8 mouse cellular contexts compared by ENCODE assay signal in genomic region chr9:64784841-64785240, GRCm38 (mm10). TPM values are rescaled to one million over a fixed set of nuclear protein-coding genes. Genes with fewer than 3 reads are reported as not detected.
DNase-seq lines count a peak whose midpoint lies in the region; ATAC-seq and TF ChIP-seq lines count a peak whose summit lies in the region.

No protein-coding gene starts in this region.

- H3K4me3 ChIP-seq in ES-E14 (ENCODE audit: insufficient read depth in 1 of 2, low read depth in 1 of 2, low read length in 2 of 2, poor library complexity in 1 of 2, severe bottlenecking in 1 of 2): no peak overlapping the region
- H3K4me3 ChIP-seq in liver, embryonic 13.5 days (replicated peaks): no peak overlapping the region

- no peaks in the 10 kb centered on the region for H3K27me3 ChIP-seq in liver, embryonic 13.5 days

- no peaks in the 10 kb centered on the region for H3K9me3 ChIP-seq in ES-E14 (ENCODE audit: control insufficient read depth, insufficient read depth, low read depth, low read length)
- H3K9me3 ChIP-seq in liver, embryonic 13.5 days (replicated peaks): no peaks in the 10 kb centered on the region

- H3K4me1 ChIP-seq in ES-E14 (ENCODE audit: control insufficient read depth in 2 of 2, insufficient read depth in 2 of 2, low read length in 2 of 2, poor library complexity in 1 of 2): no peaks in the 10 kb centered on the region
- peaks cover 40% of the 10 kb centered on the region for H3K4me1 ChIP-seq in liver, embryonic 13.5 days (replicated peaks)

- no peak overlapping the region for H3K27ac ChIP-seq in ES-E14 (ENCODE audit: insufficient read depth, low read depth, low read length, poor library complexity, severe bottlenecking)
- H3K27ac ChIP-seq in liver, embryonic 13.5 days: peak overlapping the region; percentile 56; the same call in 1 of the 2 replicates

- in situ Hi-C loops in ES-E14 (cut with MboI; ENCODE audit: low sequenced_read_pairs in 2 of 2, unreplicated experiment in 2 of 2): no loop called here

- ATAC-seq in liver, embryonic 13.5 days (ENCODE audit: low read depth): peak; percentile 60

- H3K4me2 ChIP-seq in liver, embryonic 13.5 days: no peak overlapping the region

- H3K36me3 ChIP-seq in ES-E14 (ENCODE audit: control insufficient read depth, insufficient read depth, low read length, poor library complexity, severe bottlenecking): no peaks in the 10 kb centered on the region
- H3K36me3 ChIP-seq in liver, embryonic 13.5 days: no peaks in the 10 kb centered on the region

- peak; percentile 60 for DNase-seq in layer of hippocampus, adult 11-12 months (ENCODE audit: low spot score)
- DNase-seq in layer of hippocampus, adult 9-10 months (ENCODE audit: low spot score): no peak
- peak; percentile 52 for DNase-seq in ES-E14 (ENCODE audit: low read depth, low spot score)
- DNase-seq in brain, adult 2 months (ENCODE audit: low read depth, low spot score): peak; percentile 57
- DNase-seq in heart, adult 8-10 months (ENCODE audit: low spot score): peak; percentile 75
- peak; percentile 71 for DNase-seq in liver, embryonic 13.5 days
- peak; percentile 67 for DNase-seq in retina, postnatal 1 day
- no peak for DNase-seq in frontal cortex, postnatal 14 days (ENCODE audit: low spot score in 2 of 2)

- no peak overlapping the region for H3K9ac ChIP-seq in ES-E14 (ENCODE audit: insufficient read depth, low read depth, low read length, poor library complexity, severe bottlenecking)
- no peak overlapping the region for H3K9ac ChIP-seq in liver, embryonic 13.5 days

- WGBS in liver, embryonic 13.5 days (ENCODE audit: insufficient replicate concordance): 33% methylated on average over 4 of the region's 4 CpGs

TF ChIP-seq in ES-E14, 5 proteins besides CTCF, POLR2A, EP300 and RAD21:
- TF ChIP-seq MAFK (IDR thresholded peaks at IDR 0.05; ENCODE audit: insufficient read depth, low read depth, low read length): no peak
- TF ChIP-seq HCFC1 (IDR thresholded peaks at IDR 0.05; ENCODE audit: borderline replicate concordance, insufficient read depth, low read length): no peak
- peak; percentile 15; the same call in 1 of the 2 replicates for TF ChIP-seq ZC3H11A (IDR thresholded peaks at IDR 0.05; ENCODE audit: borderline replicate concordance, low read depth, low read length)

RNA-seq across cellular contexts. Expression of gene Dennd4a, which starts 26.3 kb away (rescaled TPM):
- 3.7 and 5.4 TPM in 2 replicates for total RNA-seq in ES-E14 (2012; rRNA removed)
- 1 to 10 TPM; 5.7 to 8.5 (median 6.3) TPM for total RNA-seq in heart, adult 8-10 months (2022)
- polyA plus RNA-seq in liver, embryonic 13.5 days (2015; fragmentation: Nextera tagmentation; extraction: Ambion mirVana): 24.1 and 27.0 TPM in 2 replicates

RNA-seq across cellular contexts. Expression of gene Rab11a, which starts 47.3 kb away (rescaled TPM):
- total RNA-seq in ES-E14 (2012; rRNA removed): 55.1 and 77.0 TPM in 2 replicates
- total RNA-seq in heart, adult 8-10 months (2022): 100 to 1,000 TPM; 150 to 183 (median 162) TPM
- polyA plus RNA-seq in liver, embryonic 13.5 days (2015; fragmentation: Nextera tagmentation; extraction: Ambion mirVana): 254 and 265 TPM in 2 replicates

Comparison
In these comparisons a context has a peak if more than half of its experiments do, and no peak if none do; other contexts are left out.
1. DNase-seq: peak in layer of hippocampus, adult 11-12 months (single experiment), ES-E14 (single experiment), brain, adult 2 months (single experiment), heart, adult 8-10 months (single experiment), liver, embryonic 13.5 days (single experiment) and retina, postnatal 1 day (single experiment); none in layer of hippocampus, adult 9-10 months (single experiment) and frontal cortex, postnatal 14 days (0 of 2).